Mouse (Mus musculus) T-helper 17 cell (primary cell): ENCODE measurements at regions not wholly inside any gene's neighbourhood (a gene's known extent, or its start where the extent isn't known, plus 50 kb on each side); places are given as distances from the start of the nearest gene placed in this dataset.

Experiments used
- in situ Hi-C, 2 experiments: fragments of 300-600 bp; cut with MboI, MseI; formaldehyde crosslinking; loops; 1 replicate in 1 of 2; 2 replicates in 1 of 2; pipeline ENCODE4 v1.15.1; 2025; ENCODE audit warnings: high pct_unique_total_duplicates in 2 of 2

GRCm38 (mm10) chr17:79977154-79977571 is 81.2 kb upstream of the Atl2 start:
- in situ Hi-C loops, result loop anchor here in 1 of 2 experiments (10.0 kb wide), 1 partner anchor 798 kb away; no protein-coding TSS in a partner anchor

- in situ Hi-C loops, result loop anchor here in 1 of 2 experiments (10.0 kb wide), 1 partner anchor 798 kb away; no protein-coding TSS in a partner anchor
These were observed 80.7 kb upstream of the Atl2 start for GRCm38 (mm10) chr17:79976518-79977100.

GRCm38 (mm10) chr17:79975997-79976443 is 80.1 kb upstream of the Atl2 start:
- in situ Hi-C loops, result loop anchor here in 1 of 2 experiments (10.0 kb wide), 1 partner anchor 799 kb away; no protein-coding TSS in a partner anchor

GRCm38 (mm10) chr17:79975150-79975757 is 79.3 kb upstream of the Atl2 start:
- in situ Hi-C loops, result loop anchor here in 1 of 2 experiments (10.0 kb wide), 1 partner anchor 800 kb away; no protein-coding TSS in a partner anchor

GRCm38 (mm10) chr17:79971721-79972336 is 75.9 kb upstream of the Atl2 start:
- in situ Hi-C loops, result loop anchor here in 1 of 2 experiments (10.0 kb wide), 1 partner anchor 803 kb away; no protein-coding TSS in a partner anchor

- in situ Hi-C loops, result no loop called here
These were observed 73.6 kb upstream of the Atl2 start for GRCm38 (mm10) chr17:79969500-79969972.

- in situ Hi-C loops, result no loop called here
These were observed 72.9 kb upstream of the Atl2 start for GRCm38 (mm10) chr17:79968819-79969218.

- in situ Hi-C loops, result no loop called here
These were observed 71.1 kb upstream of the Atl2 start for GRCm38 (mm10) chr17:79966981-79967380.

- in situ Hi-C loops, result no loop called here
These were observed 69.7 kb upstream of the Atl2 start for GRCm38 (mm10) chr17:79965625-79966024.

GRCm38 (mm10) chr17:79964850-79965249 is 68.9 kb upstream of the Atl2 start:
- in situ Hi-C loops, result no loop called here

- in situ Hi-C loops, result no loop called here
These were observed 67.4 kb upstream of the Atl2 start for GRCm38 (mm10) chr17:79963330-79963729.

GRCm38 (mm10) chr17:79961391-79961790 is 65.5 kb upstream of the Atl2 start:
- in situ Hi-C loops, result no loop called here

GRCm38 (mm10) chr17:79960688-79961087 is 64.8 kb upstream of the Atl2 start:
- in situ Hi-C loops, result no loop called here

- in situ Hi-C loops, result loop anchor here in 1 of 2 experiments (5.0 kb wide), 1 partner anchor 43 kb away; no protein-coding TSS in a partner anchor
These were observed 59.3 kb upstream of the Atl2 start for GRCm38 (mm10) chr17:79955267-79955666.

- in situ Hi-C loops, result loop anchor here in 1 of 2 experiments (5.0 kb wide), 1 partner anchor 42 kb away; no protein-coding TSS in a partner anchor
These were observed 58.8 kb upstream of the Atl2 start for GRCm38 (mm10) chr17:79954624-79955244.

- in situ Hi-C loops, result no loop called here
These were observed 52.9 kb upstream of the Atl2 start for GRCm38 (mm10) chr17:79948591-79949475.
